Mouse (Mus musculus): ENCODE results near the gene Ccdc171. TPM values are rescaled to one million over a fixed set of nuclear protein-coding genes. Genes with fewer than 3 reads are reported as not detected.
"Not testable (repeated sequence)": the region's sequence is repeated elsewhere in the genome, so short reads cannot be mapped to it uniquely, and the experiment has no call there.

Gene Ccdc171
- 3.0 and 3.5 TPM in 2 replicates for polyA plus RNA-seq (2014; fragmentation: Nextera tagmentation; extraction: Ambion mirVana)

DNA sequence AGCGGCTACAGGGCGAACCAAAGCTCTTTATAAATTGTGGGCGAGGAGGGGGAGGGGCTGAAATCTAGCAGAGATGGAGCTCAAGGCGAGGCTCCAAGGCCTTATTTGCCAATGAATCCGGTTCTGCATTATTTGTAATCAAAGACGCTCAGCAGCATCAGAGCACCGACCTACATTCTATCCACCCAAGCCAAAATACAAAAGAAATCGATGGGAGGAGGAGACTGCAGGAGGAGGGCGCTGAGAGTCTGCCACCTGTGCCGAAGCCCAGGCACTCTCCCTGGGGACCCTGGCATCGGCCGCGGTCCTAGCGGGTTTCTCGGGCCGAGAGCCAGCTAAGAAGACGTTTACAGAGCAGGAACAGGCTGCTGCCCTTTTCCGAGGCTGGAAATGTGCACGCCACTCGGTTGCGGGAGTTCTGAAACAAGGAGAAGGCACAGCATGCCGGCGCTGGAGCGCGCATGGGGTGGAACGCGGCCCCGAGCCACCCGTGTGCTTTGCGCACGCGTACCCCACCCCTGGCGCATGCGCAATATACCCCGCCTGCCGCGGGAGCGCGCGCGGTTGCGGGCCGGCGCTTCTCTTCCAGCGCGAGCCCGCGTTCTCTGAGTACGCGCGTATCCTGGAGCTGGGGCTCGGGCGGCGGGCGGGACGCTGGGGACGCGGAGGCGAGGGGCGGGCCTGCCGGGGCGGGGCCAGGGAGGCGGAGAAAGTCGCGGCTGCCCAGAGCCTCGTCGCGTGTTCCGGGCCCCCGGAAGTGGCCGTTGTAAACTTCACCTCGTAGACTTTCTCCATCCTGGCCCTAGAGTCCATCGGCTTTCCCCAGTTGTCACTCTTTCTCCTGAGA is at the start of gene Ccdc171:
Gene Ccdc171, plus strand, starts transcription at position 703 of the 847 bp plus-strand sequence.
- H3K4me2 ChIP-seq (replicated peaks): peak within 1 kb of the TSS; percentile 92
- WGBS: under 1% methylated on average over 65 of the region's 73 CpGs
- H3K9me3 ChIP-seq (ENCODE audit: control insufficient read depth, low read length): no peaks in the 10 kb centered on the region
- peaks cover 11% of the 10 kb centered on the region for H3K4me1 ChIP-seq (replicated peaks; ENCODE audit: control insufficient read depth, insufficient read depth, low read length)
- DNase-seq (ENCODE audit: low spot score) (peak; percentile 99), ATAC-seq (ENCODE audit: low FRiP score) (peak; percentile 96)
- H3K27ac ChIP-seq: peak within 1 kb of the TSS; percentile 99
- peak within 1 kb of the TSS; percentile 86 for H3K9ac ChIP-seq
- H3K4me3 ChIP-seq (replicated peaks; ENCODE audit: low read length): peak within 1 kb of the TSS; percentile 74
- no peaks in the 10 kb centered on the region for H3K27me3 ChIP-seq (ENCODE audit: control insufficient read depth, insufficient read depth, low read length)
- no peaks in the 10 kb centered on the region for H3K36me3 ChIP-seq (replicated peaks; ENCODE audit: control insufficient read depth, insufficient read depth)

DNA sequence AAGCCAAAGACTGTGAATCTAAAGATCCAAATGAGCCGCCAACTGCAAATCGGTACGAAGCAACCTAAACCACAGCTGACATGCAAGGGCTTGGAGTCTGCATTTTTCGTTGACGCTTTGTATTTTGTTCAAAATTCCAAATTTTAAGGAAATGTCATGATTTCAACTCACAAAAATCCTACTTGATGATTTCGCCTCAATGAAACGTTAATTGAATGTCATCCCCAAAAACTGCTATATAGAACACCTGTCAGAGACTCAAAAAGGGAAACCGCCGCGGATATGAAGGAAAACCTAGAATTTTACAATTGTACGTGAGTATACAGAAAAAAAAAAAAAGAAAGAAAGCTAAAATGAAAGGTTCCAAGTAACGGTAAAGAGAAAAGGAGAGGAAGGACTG is 40.1 kb upstream of the Ccdc171 start:
- no peaks in the 10 kb centered on the region for H3K27me3 ChIP-seq (ENCODE audit: control insufficient read depth, insufficient read depth, low read length)
- no peaks in the 10 kb centered on the region for H3K9me3 ChIP-seq (ENCODE audit: control insufficient read depth, low read length)
- peak overlapping the region; percentile 96 for H3K4me3 ChIP-seq (replicated peaks; ENCODE audit: low read length)
- no peak for ATAC-seq (ENCODE audit: low FRiP score)
- H3K9ac ChIP-seq: peak overlapping the region; percentile 96
- H3K4me1 ChIP-seq (replicated peaks; ENCODE audit: control insufficient read depth, insufficient read depth, low read length): peaks cover 26% of the 10 kb centered on the region
- peaks cover 42% of the 10 kb centered on the region for H3K36me3 ChIP-seq (replicated peaks; ENCODE audit: control insufficient read depth, insufficient read depth)
- 16% methylated on average over 12 of the region's 12 CpGs for WGBS
- peak overlapping the region; percentile 78 for H3K4me2 ChIP-seq (replicated peaks)
- H3K27ac ChIP-seq: peak overlapping the region; percentile 100
- no peak for DNase-seq (ENCODE audit: low spot score)

DNA sequence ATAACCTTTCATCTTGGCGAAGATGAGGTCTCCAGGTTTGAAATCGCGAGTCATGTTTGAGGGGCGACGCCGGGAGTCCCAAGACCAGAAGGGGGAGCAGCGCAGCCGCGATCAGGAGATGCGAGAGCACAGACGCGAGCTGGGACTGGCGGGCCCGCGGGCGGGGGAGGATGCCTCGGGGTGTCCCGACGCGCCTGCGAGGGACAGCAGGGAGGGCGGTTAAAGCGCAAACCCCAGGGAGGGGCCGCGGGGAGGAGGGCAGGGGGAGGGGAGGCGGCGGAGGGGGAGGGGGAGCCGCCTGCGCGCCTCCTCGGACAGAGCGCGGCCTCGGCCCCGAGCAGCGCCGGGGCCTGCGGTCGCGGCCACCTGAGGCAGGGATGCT is 39.6 kb upstream of the Ccdc171 start:
- 0% methylated on average over 17 of the region's 40 CpGs for WGBS
- Histone ChIP-seq H3K4me2 (replicated peaks) (peak overlapping the region; percentile 78), H3K36me3 (replicated peaks; ENCODE audit: control insufficient read depth, insufficient read depth) (peaks cover 37% of the 10 kb centered on the region), H3K4me1 (replicated peaks; ENCODE audit: control insufficient read depth, insufficient read depth, low read length) (peaks cover 26% of the 10 kb centered on the region), H3K9me3 (ENCODE audit: control insufficient read depth, low read length) (no peaks in the 10 kb centered on the region), H3K9ac (peak overlapping the region; percentile 96), H3K27ac (peak overlapping the region; percentile 100), H3K27me3 (ENCODE audit: control insufficient read depth, insufficient read depth, low read length) (no peaks in the 10 kb centered on the region), H3K4me3 (replicated peaks; ENCODE audit: low read length) (peak overlapping the region; percentile 96)
- ATAC-seq (ENCODE audit: low FRiP score): peak; percentile 81
- peak; percentile 86 for DNase-seq (ENCODE audit: low spot score)

DNA sequence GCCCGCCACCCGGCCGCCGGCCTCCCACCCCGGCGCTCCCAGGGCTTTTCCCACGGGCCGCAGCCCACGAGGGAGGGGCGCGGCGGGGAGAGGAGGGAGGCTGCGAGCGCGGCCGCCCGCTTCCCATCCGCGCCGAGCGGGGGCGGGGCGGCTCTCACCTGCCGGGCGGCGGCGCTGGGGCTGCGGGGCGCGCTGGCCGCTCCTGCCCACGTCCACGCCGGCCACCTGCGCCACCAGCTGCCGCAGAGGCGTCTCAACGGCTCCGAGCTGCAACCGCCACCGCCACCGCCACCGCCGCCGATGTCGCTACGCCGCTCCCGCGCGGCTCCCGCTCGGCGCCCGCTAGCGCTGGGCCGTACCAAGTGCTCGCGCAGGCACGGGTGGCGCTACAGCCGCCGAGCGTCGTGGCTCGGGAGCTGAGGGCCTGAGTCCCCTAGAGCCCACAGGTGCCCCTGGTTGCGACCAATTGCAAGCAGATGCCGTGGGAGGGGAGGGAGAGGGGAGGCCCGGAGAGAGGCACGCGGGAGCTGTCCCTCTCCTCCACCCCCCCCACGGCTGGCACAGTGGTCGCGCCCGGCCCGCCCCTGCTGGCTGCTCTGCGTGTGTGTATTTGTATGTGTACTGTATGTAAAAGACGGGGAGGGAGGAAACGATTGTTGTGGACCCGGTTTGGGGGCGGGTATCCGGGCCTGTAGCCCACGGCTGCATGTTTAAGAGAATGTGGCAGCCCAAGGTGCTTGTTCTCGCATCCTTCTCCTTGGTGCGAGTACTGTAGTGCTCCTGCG is 39.0 kb upstream of the Ccdc171 start, which contains the start of gene Psip1:
Gene Psip1, minus strand, starts transcription at position 343 of the 785 bp plus-strand sequence.
- H3K4me2 ChIP-seq (replicated peaks): peak within 1 kb of the TSS; percentile 78
- H3K27me3 ChIP-seq (ENCODE audit: control insufficient read depth, insufficient read depth, low read length): no peaks in the 10 kb centered on the region
- peaks cover 26% of the 10 kb centered on the region for H3K4me1 ChIP-seq (replicated peaks; ENCODE audit: control insufficient read depth, insufficient read depth, low read length)
- H3K9ac ChIP-seq: peak within 1 kb of the TSS; percentile 96
- 1% methylated on average over 68 of the region's 86 CpGs for WGBS
- peak within 1 kb of the TSS; percentile 100 for H3K27ac ChIP-seq
- H3K9me3 ChIP-seq (ENCODE audit: control insufficient read depth, low read length): no peaks in the 10 kb centered on the region
- H3K4me3 ChIP-seq (replicated peaks; ENCODE audit: low read length): peak within 1 kb of the TSS; percentile 96
- peaks cover 31% of the 10 kb centered on the region for H3K36me3 ChIP-seq (replicated peaks; ENCODE audit: control insufficient read depth, insufficient read depth)
- DNase-seq (ENCODE audit: low spot score) (peak; percentile 83), ATAC-seq (ENCODE audit: low FRiP score) (peak; percentile 94)

DNA sequence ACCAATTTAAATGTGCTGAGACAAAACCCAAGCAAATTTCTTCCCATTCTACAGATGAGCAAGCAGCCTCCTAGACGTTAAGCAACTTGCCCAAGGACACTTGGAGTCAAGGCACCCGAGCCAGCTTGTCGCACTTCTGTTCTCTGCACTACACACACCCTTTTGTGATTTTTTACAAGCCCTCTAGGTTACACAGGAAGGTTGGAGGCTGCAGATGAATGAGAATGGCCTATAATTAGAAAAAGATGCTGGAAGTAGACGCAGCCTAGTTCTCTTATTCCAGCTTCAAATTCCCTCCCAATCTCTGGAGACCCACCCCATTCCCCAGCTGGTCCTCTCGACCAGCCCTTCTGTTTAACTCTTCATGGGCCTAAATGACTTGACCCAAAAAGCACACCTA is 36.2 kb upstream of the Ccdc171 start:
- 24% methylated on average over 5 of the region's 5 CpGs for WGBS
- peaks cover 6% of the 10 kb centered on the region; the same call in 1 of the 2 replicates for H3K36me3 ChIP-seq (replicated peaks; ENCODE audit: control insufficient read depth, insufficient read depth)
- DNase-seq (ENCODE audit: low spot score) (no peak), ATAC-seq (ENCODE audit: low FRiP score) (no peak)
- no peak overlapping the region for H3K4me3 ChIP-seq (replicated peaks; ENCODE audit: low read length)
- H3K4me1 ChIP-seq (replicated peaks; ENCODE audit: control insufficient read depth, insufficient read depth, low read length): peaks cover 20% of the 10 kb centered on the region
- H3K4me2 ChIP-seq (replicated peaks): no peak overlapping the region
- H3K9me3 ChIP-seq (ENCODE audit: control insufficient read depth, low read length): no peaks in the 10 kb centered on the region
- no peak overlapping the region for H3K27ac ChIP-seq
- no peak overlapping the region for H3K9ac ChIP-seq
- no peaks in the 10 kb centered on the region for H3K27me3 ChIP-seq (ENCODE audit: control insufficient read depth, insufficient read depth, low read length)

- Histone ChIP-seq H3K27me3 (ENCODE audit: control insufficient read depth, insufficient read depth, low read length) (no peaks in the 10 kb centered on the region), H3K36me3 (replicated peaks; ENCODE audit: control insufficient read depth, insufficient read depth) (no peaks in the 10 kb centered on the region), H3K9me3 (ENCODE audit: control insufficient read depth, low read length) (no peaks in the 10 kb centered on the region), H3K9ac (no peak overlapping the region), H3K4me1 (replicated peaks; ENCODE audit: control insufficient read depth, insufficient read depth, low read length) (no peaks in the 10 kb centered on the region; the same call in 1 of the 2 replicates), H3K4me3 (replicated peaks; ENCODE audit: low read length) (no peak overlapping the region), H3K4me2 (replicated peaks) (no peak overlapping the region), H3K27ac (no peak overlapping the region)
- WGBS: 96% methylated on average over 1 of the region's 1 CpGs
- no peak for ATAC-seq (ENCODE audit: low FRiP score)
- DNase-seq (ENCODE audit: low spot score): no peak
Measured at GRCm38 (mm10) chr4:83493112-83493511, 32.2 kb upstream of the Ccdc171 start.

- H3K9ac ChIP-seq; H3K27me3 ChIP-seq (ENCODE audit: control insufficient read depth, insufficient read depth, low read length); ATAC-seq (ENCODE audit: low FRiP score); H3K36me3 ChIP-seq (replicated peaks; ENCODE audit: control insufficient read depth, insufficient read depth); DNase-seq (ENCODE audit: low spot score); H3K4me2 ChIP-seq (replicated peaks); H3K4me3 ChIP-seq (replicated peaks; ENCODE audit: low read length); H3K9me3 ChIP-seq (ENCODE audit: control insufficient read depth, low read length); H3K27ac ChIP-seq; H3K4me1 ChIP-seq (replicated peaks; ENCODE audit: control insufficient read depth, insufficient read depth, low read length): not testable (repeated sequence)
- WGBS: 91% methylated on average over 5 of the region's 5 CpGs
Measured at GRCm38 (mm10) chr4:83497013-83497412, 28.3 kb upstream of the Ccdc171 start.

- Histone ChIP-seq H3K4me1 (replicated peaks; ENCODE audit: control insufficient read depth, insufficient read depth, low read length) (no peaks in the 10 kb centered on the region), H3K9ac (peak overlapping the region; percentile 66), H3K36me3 (replicated peaks; ENCODE audit: control insufficient read depth, insufficient read depth) (no peaks in the 10 kb centered on the region), H3K9me3 (ENCODE audit: control insufficient read depth, low read length) (no peaks in the 10 kb centered on the region), H3K27me3 (ENCODE audit: control insufficient read depth, insufficient read depth, low read length) (no peaks in the 10 kb centered on the region), H3K4me3 (replicated peaks; ENCODE audit: low read length) (peak overlapping the region; percentile 39), H3K4me2 (replicated peaks) (peak overlapping the region; percentile 62), H3K27ac (peak overlapping the region; percentile 82)
- DNase-seq (ENCODE audit: low spot score) (peak; percentile 69), ATAC-seq (ENCODE audit: low FRiP score) (peak; percentile 89)
- WGBS: 4% methylated on average over 22 of the region's 22 CpGs
Measured at GRCm38 (mm10) chr4:83500154-83501036, 24.9 kb upstream of the Ccdc171 start.

Data from hindbrain, embryonic 14.5 days (tissue).